Mouse (Mus musculus): Measurements from ENCODE around the gene Ube2e2. TPM values are rescaled to one million over a fixed set of nuclear protein-coding genes. Genes with fewer than 3 reads are reported as not detected.
A peak's percentile ranks its signal among the peaks of the same experiment; 100 is the strongest.

Gene Ube2e2
- polyA plus RNA-seq (2012; rRNA removed), result 43.2 and 69.7 TPM in 2 replicates

GRCm38 (mm10) chr14:18893947-18894445 lies at the start of gene Ube2e2:
Gene Ube2e2 (minus strand): TSS chr14:18894267.
- DNase-seq (ENCODE audit: low read depth in 1 of 2, low spot score in 2 of 2), result no peak
- H3K4me3 ChIP-seq (ENCODE audit: extremely low read depth, insufficient read depth, insufficient read length), result peak within 1 kb of the TSS; percentile 64
- H3K4me1 ChIP-seq (ENCODE audit: control insufficient read depth, insufficient read depth, insufficient read length), result no peaks in the 10 kb centered on the region; the same call in 1 of the 2 replicates
- peaks cover 4% of the 10 kb centered on the region for H3K27me3 ChIP-seq (ENCODE audit: control insufficient read depth, insufficient read depth, low read length)
- TF ChIP-seq CTCF (IDR thresholded peaks at IDR 0.05; ENCODE audit: extremely low read depth, insufficient read depth, insufficient read length, insufficient replicate concordance), result no peak
- no peak for TF ChIP-seq POLR2A (IDR thresholded peaks at IDR 0.05; ENCODE audit: low read depth, low read length)
- H3K36me3 ChIP-seq (ENCODE audit: control insufficient read depth, insufficient read depth, low read length), result no peaks in the 10 kb centered on the region
- no peak within 1 kb of the TSS; the same call in 1 of the 2 replicates for H3K27ac ChIP-seq (ENCODE audit: insufficient read depth, low read length)
- WGBS, result under 1% methylated on average over 19 of the region's 22 CpGs

GRCm38 (mm10) chr14:18940068-18940467 lies 46.0 kb upstream of the Ube2e2 start:
- Histone ChIP-seq H3K27ac (ENCODE audit: insufficient read depth, low read length) (no peak overlapping the region), H3K4me3 (ENCODE audit: extremely low read depth, insufficient read depth, insufficient read length) (no peak overlapping the region), H3K36me3 (ENCODE audit: control insufficient read depth, insufficient read depth, low read length) (no peaks in the 10 kb centered on the region), H3K27me3 (ENCODE audit: control insufficient read depth, insufficient read depth, low read length) (no peaks in the 10 kb centered on the region), H3K4me1 (ENCODE audit: control insufficient read depth, insufficient read depth, insufficient read length) (no peaks in the 10 kb centered on the region)
- DNase-seq (ENCODE audit: low read depth in 1 of 2, low spot score in 2 of 2), result no peak
- TF ChIP-seq POLR2A (IDR thresholded peaks at IDR 0.05; ENCODE audit: low read depth, low read length) (no peak), CTCF (IDR thresholded peaks at IDR 0.05; ENCODE audit: extremely low read depth, insufficient read depth, insufficient read length, insufficient replicate concordance) (no peak)

- TF ChIP-seq POLR2A (IDR thresholded peaks at IDR 0.05; ENCODE audit: low read depth, low read length), result no peak
- TF ChIP-seq CTCF (IDR thresholded peaks at IDR 0.05; ENCODE audit: extremely low read depth, insufficient read depth, insufficient read length, insufficient replicate concordance), result no peak
- Histone ChIP-seq H3K4me3 (ENCODE audit: extremely low read depth, insufficient read depth, insufficient read length) (no peak overlapping the region), H3K27ac (ENCODE audit: insufficient read depth, low read length) (no peak overlapping the region), H3K4me1 (ENCODE audit: control insufficient read depth, insufficient read depth, insufficient read length) (no peaks in the 10 kb centered on the region), H3K27me3 (ENCODE audit: control insufficient read depth, insufficient read depth, low read length) (no peaks in the 10 kb centered on the region), H3K36me3 (ENCODE audit: control insufficient read depth, insufficient read depth, low read length) (no peaks in the 10 kb centered on the region)
- DNase-seq (ENCODE audit: low read depth in 1 of 2, low spot score in 2 of 2), result no peak
Measured at GRCm38 (mm10) chr14:18903553-18903952, 9.5 kb upstream of the Ube2e2 start.

- no peak for TF ChIP-seq POLR2A (IDR thresholded peaks at IDR 0.05; ENCODE audit: low read depth, low read length)
- TF ChIP-seq CTCF (IDR thresholded peaks at IDR 0.05; ENCODE audit: extremely low read depth, insufficient read depth, insufficient read length, insufficient replicate concordance), result no peak
- Histone ChIP-seq H3K4me1 (ENCODE audit: control insufficient read depth, insufficient read depth, insufficient read length) (no peaks in the 10 kb centered on the region; the same call in 1 of the 2 replicates), H3K27ac (ENCODE audit: insufficient read depth, low read length) (no peak overlapping the region; the same call in 1 of the 2 replicates), H3K4me3 (ENCODE audit: extremely low read depth, insufficient read depth, insufficient read length) (peak overlapping the region; percentile 64), H3K27me3 (ENCODE audit: control insufficient read depth, insufficient read depth, low read length) (peaks cover 4% of the 10 kb centered on the region), H3K36me3 (ENCODE audit: control insufficient read depth, insufficient read depth, low read length) (no peaks in the 10 kb centered on the region)
- WGBS, result 2% methylated on average over 90 of the region's 116 CpGs
- DNase-seq (ENCODE audit: low read depth in 1 of 2, low spot score in 2 of 2), result peak; percentile 12 to 37
Measured at GRCm38 (mm10) chr14:18893121-18893946, 733 bp downstream of the Ube2e2 start.

- 85% methylated on average over 5 of the region's 5 CpGs for whole genome bisulfite sequencing
- H3K27ac ChIP-seq (ENCODE audit: insufficient read depth, low read length), result no peak overlapping the region
- H3K4me1 ChIP-seq (ENCODE audit: control insufficient read depth, insufficient read depth, insufficient read length), result no peaks in the 10 kb centered on the region; the same call in 1 of the 2 replicates
- H3K4me3 ChIP-seq (ENCODE audit: extremely low read depth, insufficient read depth, insufficient read length), result no peak overlapping the region
- TF ChIP-seq CTCF (IDR thresholded peaks at IDR 0.05; ENCODE audit: extremely low read depth, insufficient read depth, insufficient read length, insufficient replicate concordance) (no peak), POLR2A (IDR thresholded peaks at IDR 0.05; ENCODE audit: low read depth, low read length) (no peak)
- no peak for DNase-seq (ENCODE audit: low read depth in 1 of 2, low spot score in 2 of 2)
- H3K27me3 ChIP-seq (ENCODE audit: control insufficient read depth, insufficient read depth, low read length), result peaks cover 4% of the 10 kb centered on the region
- no peaks in the 10 kb centered on the region for H3K36me3 ChIP-seq (ENCODE audit: control insufficient read depth, insufficient read depth, low read length)
Measured at GRCm38 (mm10) chr14:18889571-18889970, 4.5 kb downstream of the Ube2e2 start.

GRCm38 (mm10) chr14:18882493-18882892 lies 11.6 kb downstream of the Ube2e2 start:
- TF ChIP-seq CTCF (IDR thresholded peaks at IDR 0.05; ENCODE audit: extremely low read depth, insufficient read depth, insufficient read length, insufficient replicate concordance), result no peak
- no peak for TF ChIP-seq POLR2A (IDR thresholded peaks at IDR 0.05; ENCODE audit: low read depth, low read length)
- WGBS, result 93% methylated on average over 1 of the region's 1 CpGs
- Histone ChIP-seq H3K4me3 (ENCODE audit: extremely low read depth, insufficient read depth, insufficient read length) (no peak overlapping the region), H3K36me3 (ENCODE audit: control insufficient read depth, insufficient read depth, low read length) (no peaks in the 10 kb centered on the region), H3K27ac (ENCODE audit: insufficient read depth, low read length) (no peak overlapping the region), H3K4me1 (ENCODE audit: control insufficient read depth, insufficient read depth, insufficient read length) (no peaks in the 10 kb centered on the region), H3K27me3 (ENCODE audit: control insufficient read depth, insufficient read depth, low read length) (no peaks in the 10 kb centered on the region)
- no peak for DNase-seq (ENCODE audit: low read depth in 1 of 2, low spot score in 2 of 2)

GRCm38 (mm10) chr14:18870716-18871115 lies 23.4 kb downstream of the Ube2e2 start:
- H3K4me1 ChIP-seq (ENCODE audit: control insufficient read depth, insufficient read depth, insufficient read length), result no peaks in the 10 kb centered on the region
- 89% methylated on average over 1 of the region's 1 CpGs for WGBS
- no peak for DNase-seq (ENCODE audit: low read depth in 1 of 2, low spot score in 2 of 2)
- H3K36me3 ChIP-seq (ENCODE audit: control insufficient read depth, insufficient read depth, low read length), result no peaks in the 10 kb centered on the region
- no peak overlapping the region for H3K4me3 ChIP-seq (ENCODE audit: extremely low read depth, insufficient read depth, insufficient read length)
- no peak overlapping the region for H3K27ac ChIP-seq (ENCODE audit: insufficient read depth, low read length)
- TF ChIP-seq CTCF (IDR thresholded peaks at IDR 0.05; ENCODE audit: extremely low read depth, insufficient read depth, insufficient read length, insufficient replicate concordance) (no peak), POLR2A (IDR thresholded peaks at IDR 0.05; ENCODE audit: low read depth, low read length) (no peak)
- no peaks in the 10 kb centered on the region for H3K27me3 ChIP-seq (ENCODE audit: control insufficient read depth, insufficient read depth, low read length)

Data from spleen, adult 2 months (tissue).